Mouse (Mus musculus): ENCODE measurements at regions not wholly inside any gene's neighbourhood (a gene's known extent, or its start where the extent isn't known, plus 50 kb on each side); places are given as distances from the start of the nearest gene placed in this dataset.

GRCm38 (mm10) chr3:18522562-18522961 lies 574.4 kb downstream of the Cypt12 start:
- TF ChIP-seq CTCF (IDR thresholded peaks at IDR 0.05; ENCODE audit: low read depth) (no peak), EP300 (optimal IDR thresholded peaks at IDR 0.05) (no peak)

Data from stomach, postnatal 0 days (tissue).